Mouse (Mus musculus): Measurements from ENCODE around the gene Gm21992. TPM values are rescaled to one million over a fixed set of nuclear protein-coding genes. Genes with fewer than 3 reads are reported as not detected.

Gm21992 gene
- 6.5 TPM for polyA plus RNA-seq (2014; fragmentation: Illumina TruSeq; extraction: RNeasy Lipid Tissue Mini Kit (QIAGEN cat#74804); ENCODE audit: low replicate concordance)

DNA sequence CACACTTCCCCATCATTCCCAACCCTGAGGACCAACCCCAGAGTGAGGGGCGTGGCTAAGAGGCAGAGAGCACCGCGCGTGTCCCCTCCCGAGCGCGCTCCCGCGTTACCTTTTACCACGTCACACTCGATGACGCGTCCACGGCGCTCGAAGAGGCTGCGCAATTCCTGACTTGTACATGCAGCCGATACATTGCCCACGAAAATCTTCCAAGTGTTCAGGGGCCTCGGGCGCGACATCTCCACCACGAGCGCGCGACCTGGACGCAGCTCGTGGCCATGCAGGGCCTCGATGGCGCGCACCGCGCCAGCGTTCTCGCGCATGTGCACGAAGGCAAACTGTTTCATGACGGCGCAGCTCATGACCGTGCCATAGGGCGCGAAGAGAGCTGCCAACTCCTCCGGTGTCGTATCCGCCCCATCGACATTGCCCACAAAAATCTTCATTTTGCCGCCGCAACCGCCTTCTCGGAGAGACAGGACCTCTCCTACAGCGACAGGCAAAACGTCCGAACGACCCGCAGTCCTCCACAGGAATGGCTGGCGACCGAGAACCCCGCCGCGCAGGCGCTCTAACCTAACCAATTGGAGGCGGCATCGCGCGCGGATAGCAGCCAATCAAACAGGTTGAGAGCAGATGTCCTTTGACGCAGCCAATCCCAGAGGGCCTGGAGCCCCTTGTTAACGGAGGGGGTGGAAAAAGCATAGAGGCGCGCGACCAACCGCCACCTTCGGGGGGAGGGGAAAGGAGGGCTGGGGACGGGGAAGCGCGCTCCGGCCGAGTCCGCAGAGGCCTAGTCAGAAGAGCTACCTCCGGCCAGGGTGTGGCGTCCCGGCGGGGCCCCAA lies at the start of gene Gm21992, which contains the start of gene Rbm14:
TSS of gene Gm21992 (minus strand) at position 550 of the 846 bp plus-strand sequence.
TSS of gene Rbm14 (minus strand) at position 572 of the 846 bp plus-strand sequence.

DNA sequence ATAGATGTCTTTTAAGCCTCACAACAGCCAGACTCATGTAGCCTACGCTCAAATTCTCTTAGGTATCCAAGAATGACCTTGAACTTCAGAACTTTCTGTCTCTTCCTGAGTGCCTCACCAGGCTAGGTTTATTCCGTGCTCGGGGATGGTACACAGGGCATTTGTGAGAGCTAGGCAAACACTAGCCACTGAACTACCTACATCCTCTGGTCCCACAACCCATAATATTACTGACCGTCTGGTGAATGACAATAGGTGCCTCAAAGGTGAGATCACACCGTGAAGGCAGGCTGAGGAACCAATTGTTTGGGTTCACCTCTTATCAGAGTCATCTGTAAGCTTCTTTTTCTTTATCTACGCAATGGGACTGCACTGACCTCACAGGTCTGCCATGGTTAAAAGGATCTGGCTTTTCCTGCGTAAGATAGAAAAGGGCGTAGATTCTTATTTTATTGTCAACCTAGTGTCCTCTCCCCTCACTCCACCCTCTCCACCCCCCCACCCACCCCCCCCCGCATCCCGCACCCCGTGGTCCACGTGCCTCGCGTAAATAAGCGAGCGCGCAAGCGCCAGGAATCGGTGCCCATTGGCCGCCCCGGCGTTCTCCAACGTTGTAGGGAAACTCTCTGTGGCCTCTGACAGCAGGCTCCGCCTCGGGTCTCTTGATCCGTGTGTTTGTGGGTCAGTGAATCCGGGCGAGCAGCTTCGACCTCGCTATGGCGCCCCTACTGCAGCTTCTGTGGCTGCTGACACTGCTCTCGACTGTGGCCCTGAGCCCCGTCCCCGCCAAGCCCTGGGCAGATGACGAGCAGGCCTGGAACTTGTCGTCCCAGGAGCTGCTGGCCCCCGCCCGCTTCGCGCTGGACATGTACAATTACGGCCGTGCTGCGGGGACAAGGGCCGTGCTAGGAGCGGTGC lies 43.4 kb upstream of the Gm21992 start, which contains the start of gene Ctsf:
TSS of gene Ctsf (plus strand) at position 579 of the 918 bp plus-strand sequence.

DNA sequence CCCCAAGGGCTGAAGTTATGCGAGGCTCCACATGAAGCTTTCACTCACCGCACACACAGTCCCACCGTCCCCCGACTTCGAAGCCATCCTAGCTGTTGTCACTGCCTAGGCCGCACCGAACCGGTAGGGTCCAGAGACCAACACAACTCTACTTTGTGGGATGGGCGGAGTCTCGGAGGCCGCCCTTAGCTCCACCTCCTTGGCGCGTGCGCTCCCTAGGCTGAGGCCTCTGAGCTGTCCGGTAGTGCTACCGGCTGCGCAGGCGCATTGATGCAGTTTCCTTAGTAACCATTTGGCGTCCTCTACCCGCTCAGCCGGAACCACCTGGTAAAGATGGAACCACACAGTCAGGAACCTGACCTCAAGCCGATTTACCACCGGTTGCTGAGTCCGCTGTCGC lies 27.7 kb upstream of the Gm21992 start, which contains the start of the genes Ccs and Ccdc87:
TSS of gene Ccs (minus strand) at position 184 of the 400 bp plus-strand sequence.
TSS of gene Ccdc87 (plus strand) at position 218 of the 400 bp plus-strand sequence.

DNA sequence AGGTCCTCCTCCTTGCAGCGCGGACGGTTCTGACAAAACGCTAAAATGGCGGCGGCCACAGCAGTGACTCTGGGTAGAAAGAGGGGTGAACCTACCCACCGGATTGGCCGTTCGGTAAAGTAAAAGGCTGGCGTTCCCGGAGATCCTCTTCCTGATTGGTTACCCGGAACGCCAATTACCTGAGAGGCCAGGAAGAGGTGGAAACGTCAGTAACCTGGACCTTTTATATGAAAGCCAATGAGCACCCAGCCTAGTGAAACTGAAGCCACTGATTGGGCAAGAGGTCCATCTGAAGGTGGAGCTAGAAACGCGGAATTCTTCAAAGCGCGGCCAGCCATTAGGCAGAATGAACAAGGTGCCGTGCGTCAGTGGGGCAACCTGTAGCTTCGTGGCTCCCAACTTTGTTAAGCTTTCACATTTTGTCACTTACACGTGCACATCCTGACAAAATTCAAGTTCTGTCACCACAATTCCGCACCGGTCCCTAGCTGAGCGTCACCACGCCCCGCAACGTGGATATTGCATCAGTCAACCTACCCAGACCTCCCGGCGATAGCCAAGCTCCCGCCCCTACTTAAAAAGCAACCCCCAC lies 17.5 kb downstream of the Gm21992 start, which contains the start of gene Rbm4:
TSS of gene Rbm4 (minus strand) at position 71 of the 592 bp plus-strand sequence.

DNA sequence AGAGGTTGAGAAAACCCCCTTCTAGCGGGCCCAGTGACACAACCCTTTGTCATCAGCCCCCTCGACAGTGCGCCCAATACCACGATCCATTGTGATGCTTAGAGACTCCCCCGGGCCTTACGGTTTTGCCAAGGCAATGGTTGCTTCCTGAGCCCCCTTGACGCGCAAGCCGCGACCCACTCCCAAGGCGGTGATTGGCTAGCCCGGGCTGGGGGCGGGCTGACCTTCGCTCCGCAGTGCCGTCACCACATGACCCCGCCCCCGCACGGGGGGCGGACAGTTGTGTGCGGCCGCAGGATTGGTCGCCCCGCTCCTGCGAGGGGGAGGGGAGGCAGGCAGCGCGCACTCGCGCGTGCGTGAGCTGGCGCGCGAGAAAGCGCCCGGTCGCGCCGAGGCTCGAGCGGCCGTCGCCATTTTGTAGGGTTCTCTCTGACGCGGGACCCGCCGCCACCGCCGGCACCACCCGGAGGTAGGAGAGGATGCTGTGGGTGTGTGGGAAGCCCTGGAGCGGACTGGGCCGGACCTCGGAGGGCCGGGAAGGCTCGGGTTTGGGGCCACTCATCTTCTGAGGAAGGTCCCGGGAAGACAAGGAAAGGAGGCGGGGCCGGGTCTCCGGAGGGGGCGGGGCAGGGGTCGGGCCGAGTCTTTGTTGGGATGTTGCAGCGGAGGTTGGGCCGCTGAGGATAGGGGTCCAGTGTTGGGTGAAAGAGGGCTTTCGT lies 55.1 kb downstream of the Gm21992 start, which contains the start of gene Rbm4b:
TSS of gene Rbm4b (plus strand) at position 305 of the 719 bp plus-strand sequence.

DNA sequence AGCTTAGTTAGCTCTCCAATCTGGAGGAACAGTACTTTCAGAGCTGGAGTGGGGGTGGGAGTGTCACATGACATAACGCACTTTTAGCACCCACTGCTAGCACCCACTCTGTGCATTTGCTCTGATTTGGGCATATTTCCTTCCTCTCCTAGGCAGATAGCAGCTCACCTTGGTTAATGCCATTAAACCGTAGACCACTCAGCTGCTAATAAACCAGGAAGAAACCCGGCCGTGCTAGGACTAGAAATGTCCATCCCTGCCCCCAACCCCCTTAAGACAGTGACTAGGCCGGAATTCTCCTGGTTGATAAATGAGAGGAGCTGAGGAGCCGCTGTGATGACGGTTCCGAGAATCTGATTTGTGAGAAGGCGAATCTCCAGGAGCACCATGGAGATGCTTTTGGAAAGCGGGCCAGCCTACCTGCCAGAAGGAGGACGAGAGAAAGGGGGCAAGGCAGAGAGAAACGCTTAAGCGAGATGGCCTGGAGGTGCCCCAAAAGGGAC lies 100.3 kb downstream of the Gm21992 start, which contains the start of gene Sptbn2:
TSS of gene Sptbn2 (plus strand) at position 70 of the 503 bp plus-strand sequence.

DNA sequence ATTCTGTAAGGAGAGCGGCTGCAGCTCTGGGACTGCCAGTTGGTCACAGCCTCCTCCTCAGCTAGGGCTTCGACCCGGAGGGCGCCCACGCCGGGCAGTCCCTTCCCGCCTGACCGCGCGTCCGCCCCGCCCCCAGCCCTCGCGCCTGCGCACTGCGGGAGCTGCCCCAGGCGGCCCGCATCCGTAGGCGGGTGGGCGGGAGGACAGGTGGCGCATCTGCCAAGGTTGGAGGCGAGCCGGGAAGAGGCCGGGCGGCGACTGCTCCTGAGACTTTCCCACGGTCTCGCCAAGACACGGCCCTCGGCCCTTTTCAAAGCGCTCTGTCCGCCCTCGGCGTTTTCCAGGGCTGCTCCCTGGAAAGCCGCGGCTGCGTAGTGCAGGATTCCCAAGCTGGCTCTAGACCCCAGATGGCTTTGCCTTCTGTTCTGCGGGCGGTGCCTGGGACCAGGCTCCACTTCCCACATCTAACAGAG lies 113.2 kb downstream of the Gm21992 start, which contains the start of gene Gm960:
TSS of gene Gm960 (minus strand) at position 464 of the 473 bp plus-strand sequence.

Other genes with a start within 250 kb of the Gm21992 start
- not detected for gene Lrfn4, start 195.9 kb downstream of the Gm21992 start, polyA plus RNA-seq (2014; fragmentation: Illumina TruSeq; extraction: RNeasy Lipid Tissue Mini Kit (QIAGEN cat#74804); ENCODE audit: low replicate concordance)
- 1.3 TPM for gene Rce1, start 186.0 kb downstream of the Gm21992 start, polyA plus RNA-seq (2014; fragmentation: Illumina TruSeq; extraction: RNeasy Lipid Tissue Mini Kit (QIAGEN cat#74804); ENCODE audit: low replicate concordance)
- not detected for gene Gm960, start 112.9 kb downstream of the Gm21992 start, polyA plus RNA-seq (2014; fragmentation: Illumina TruSeq; extraction: RNeasy Lipid Tissue Mini Kit (QIAGEN cat#74804); ENCODE audit: low replicate concordance)
- not detected for gene Sptbn2, start 100.4 kb downstream of the Gm21992 start, polyA plus RNA-seq (2014; fragmentation: Illumina TruSeq; extraction: RNeasy Lipid Tissue Mini Kit (QIAGEN cat#74804); ENCODE audit: low replicate concordance)
- gene Rbm4b, start 55.1 kb downstream of the Gm21992 start, polyA plus RNA-seq (2014; fragmentation: Illumina TruSeq; extraction: RNeasy Lipid Tissue Mini Kit (QIAGEN cat#74804); ENCODE audit: low replicate concordance), result 6.2 TPM
- 11.8 TPM for gene Rbm4, start 17.7 kb downstream of the Gm21992 start, polyA plus RNA-seq (2014; fragmentation: Illumina TruSeq; extraction: RNeasy Lipid Tissue Mini Kit (QIAGEN cat#74804); ENCODE audit: low replicate concordance)
- gene Rbm14, start within 50 bp of the Gm21992 start, polyA plus RNA-seq (2014; fragmentation: Illumina TruSeq; extraction: RNeasy Lipid Tissue Mini Kit (QIAGEN cat#74804); ENCODE audit: low replicate concordance), result 6.1 TPM
- gene Ccs, start 27.7 kb upstream of the Gm21992 start, polyA plus RNA-seq (2014; fragmentation: Illumina TruSeq; extraction: RNeasy Lipid Tissue Mini Kit (QIAGEN cat#74804); ENCODE audit: low replicate concordance), result 0.74 TPM
- 0.11 TPM for gene Ccdc87, start 27.8 kb upstream of the Gm21992 start, polyA plus RNA-seq (2014; fragmentation: Illumina TruSeq; extraction: RNeasy Lipid Tissue Mini Kit (QIAGEN cat#74804); ENCODE audit: low replicate concordance)
- gene Ctsf, start 43.5 kb upstream of the Gm21992 start, polyA plus RNA-seq (2014; fragmentation: Illumina TruSeq; extraction: RNeasy Lipid Tissue Mini Kit (QIAGEN cat#74804); ENCODE audit: low replicate concordance), result 1.3 TPM
- not detected for gene Actn3, start 66.3 kb upstream of the Gm21992 start, polyA plus RNA-seq (2014; fragmentation: Illumina TruSeq; extraction: RNeasy Lipid Tissue Mini Kit (QIAGEN cat#74804); ENCODE audit: low replicate concordance)
- gene Zdhhc24, start 67.1 kb upstream of the Gm21992 start, polyA plus RNA-seq (2014; fragmentation: Illumina TruSeq; extraction: RNeasy Lipid Tissue Mini Kit (QIAGEN cat#74804); ENCODE audit: low replicate concordance), result 12.5 TPM
- 0.63 TPM for gene Bbs1, start 95.0 kb upstream of the Gm21992 start, polyA plus RNA-seq (2014; fragmentation: Illumina TruSeq; extraction: RNeasy Lipid Tissue Mini Kit (QIAGEN cat#74804); ENCODE audit: low replicate concordance)
- 1.7 TPM for gene Dpp3, start 116.7 kb upstream of the Gm21992 start, polyA plus RNA-seq (2014; fragmentation: Illumina TruSeq; extraction: RNeasy Lipid Tissue Mini Kit (QIAGEN cat#74804); ENCODE audit: low replicate concordance)
- 0.30 TPM for gene Peli3, start 131.5 kb upstream of the Gm21992 start, polyA plus RNA-seq (2014; fragmentation: Illumina TruSeq; extraction: RNeasy Lipid Tissue Mini Kit (QIAGEN cat#74804); ENCODE audit: low replicate concordance)
- gene Mrpl11, start 150.5 kb upstream of the Gm21992 start, polyA plus RNA-seq (2014; fragmentation: Illumina TruSeq; extraction: RNeasy Lipid Tissue Mini Kit (QIAGEN cat#74804); ENCODE audit: low replicate concordance), result 11.4 TPM
- gene Npas4, start 178.7 kb upstream of the Gm21992 start, polyA plus RNA-seq (2014; fragmentation: Illumina TruSeq; extraction: RNeasy Lipid Tissue Mini Kit (QIAGEN cat#74804); ENCODE audit: low replicate concordance), result not detected
- gene Slc29a2, start 212.2 kb upstream of the Gm21992 start, polyA plus RNA-seq (2014; fragmentation: Illumina TruSeq; extraction: RNeasy Lipid Tissue Mini Kit (QIAGEN cat#74804); ENCODE audit: low replicate concordance), result not detected
- gene B4gat1, start 227.2 kb upstream of the Gm21992 start, polyA plus RNA-seq (2014; fragmentation: Illumina TruSeq; extraction: RNeasy Lipid Tissue Mini Kit (QIAGEN cat#74804); ENCODE audit: low replicate concordance), result 7.2 TPM
- 0.30 TPM for gene AC124502.3, start 227.3 kb upstream of the Gm21992 start, polyA plus RNA-seq (2014; fragmentation: Illumina TruSeq; extraction: RNeasy Lipid Tissue Mini Kit (QIAGEN cat#74804); ENCODE audit: low replicate concordance)
- not detected for gene Brms1, start 229.7 kb upstream of the Gm21992 start, polyA plus RNA-seq (2014; fragmentation: Illumina TruSeq; extraction: RNeasy Lipid Tissue Mini Kit (QIAGEN cat#74804); ENCODE audit: low replicate concordance)
- gene Rin1, start 238.9 kb upstream of the Gm21992 start, polyA plus RNA-seq (2014; fragmentation: Illumina TruSeq; extraction: RNeasy Lipid Tissue Mini Kit (QIAGEN cat#74804); ENCODE audit: low replicate concordance), result 0.26 TPM

Measured in small intestine, adult 10 weeks (tissue).